Mouse (Mus musculus) cerebellum, adult 8-10 months (tissue): ENCODE measurements around the gene Lrrc27.

ENCODE experiments used
- DNase-seq: peaks from one replicate; pipeline ENCODE4 v3.0.0; 2022

The Lrrc27 gene

GRCm38 (mm10) chr7:139212754-139213745, at the start of gene Lrrc27, which contains the start of gene Stk32c:
TSS of gene Lrrc27 (plus strand) at chr7:139212988.
TSS of gene Stk32c (minus strand) at chr7:139213307.
- DNase-seq = peak; percentile 97

GRCm38 (mm10) chr7:139164410-139164809, 48.4 kb upstream of the Lrrc27 start:
- DNase-seq = no peak

GRCm38 (mm10) chr7:139169143-139169542, 43.6 kb upstream of the Lrrc27 start:
- DNase-seq = no peak

GRCm38 (mm10) chr7:139179299-139179698, 33.5 kb upstream of the Lrrc27 start:
- DNase-seq = no peak

DNA sequence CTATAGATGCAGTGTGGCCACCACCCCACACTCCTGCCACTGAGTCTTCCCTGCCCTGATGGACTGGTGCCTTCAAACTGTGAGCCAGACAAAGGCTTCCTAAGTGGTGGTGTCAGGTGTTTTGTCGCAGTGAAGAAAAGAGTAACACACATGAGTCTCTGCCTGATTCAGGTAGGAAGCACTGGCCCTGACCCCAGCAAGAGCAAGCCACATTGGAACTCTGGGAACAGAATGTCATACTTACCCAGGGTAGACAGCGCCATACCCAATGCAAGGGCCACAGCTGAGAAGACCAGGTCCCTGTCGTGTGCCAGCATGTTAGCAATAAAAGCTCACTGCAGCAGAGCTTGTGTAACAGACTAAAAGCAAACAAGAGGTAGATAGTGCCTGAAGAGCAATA, 32.7 kb upstream of the Lrrc27 start:
- no peak for DNase-seq

GRCm38 (mm10) chr7:139184396-139184795, 28.4 kb upstream of the Lrrc27 start:
- DNase-seq = no peak

GRCm38 (mm10) chr7:139184846-139185245, 27.9 kb upstream of the Lrrc27 start:
- no peak for DNase-seq

DNA sequence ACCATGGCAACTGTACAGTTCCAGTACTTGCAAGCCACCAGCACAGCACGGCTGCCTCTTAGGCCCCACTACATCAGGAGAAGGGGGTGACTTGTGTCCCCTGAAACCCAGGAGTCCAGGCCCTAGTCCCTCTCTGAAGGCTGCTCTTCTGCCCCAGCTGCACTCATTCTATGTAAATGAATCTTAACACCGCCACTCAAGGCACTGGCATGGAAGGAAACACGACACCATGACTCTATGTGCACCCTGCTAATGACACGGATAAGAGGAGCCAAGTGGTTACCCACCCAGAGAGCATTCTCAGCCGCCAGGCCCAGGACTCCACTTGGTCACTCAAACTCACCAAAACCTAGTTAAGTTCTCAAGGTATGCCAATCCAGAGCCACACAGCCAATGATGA, 26.8 kb upstream of the Lrrc27 start:
- no peak for DNase-seq

DNA sequence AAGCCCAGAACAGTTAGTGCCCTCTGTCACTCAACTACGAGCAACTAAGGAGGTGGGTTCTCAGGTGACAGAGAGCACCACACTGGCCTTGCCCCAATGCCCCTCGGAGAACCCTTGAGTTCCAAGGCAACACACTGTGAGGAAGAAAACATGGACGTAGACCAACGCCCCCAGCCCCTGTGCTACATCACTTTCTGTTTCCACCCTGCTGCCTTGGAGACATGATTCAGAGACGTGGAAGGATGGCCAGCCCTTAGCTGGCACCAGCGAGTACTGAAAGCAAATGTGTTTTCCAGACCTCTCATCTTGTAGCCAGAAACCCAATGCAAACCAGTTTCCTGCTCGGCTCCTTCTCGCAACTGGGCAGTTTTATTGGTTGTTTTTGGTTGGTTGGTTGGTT, 26.4 kb upstream of the Lrrc27 start:
- no peak for DNase-seq

DNA sequence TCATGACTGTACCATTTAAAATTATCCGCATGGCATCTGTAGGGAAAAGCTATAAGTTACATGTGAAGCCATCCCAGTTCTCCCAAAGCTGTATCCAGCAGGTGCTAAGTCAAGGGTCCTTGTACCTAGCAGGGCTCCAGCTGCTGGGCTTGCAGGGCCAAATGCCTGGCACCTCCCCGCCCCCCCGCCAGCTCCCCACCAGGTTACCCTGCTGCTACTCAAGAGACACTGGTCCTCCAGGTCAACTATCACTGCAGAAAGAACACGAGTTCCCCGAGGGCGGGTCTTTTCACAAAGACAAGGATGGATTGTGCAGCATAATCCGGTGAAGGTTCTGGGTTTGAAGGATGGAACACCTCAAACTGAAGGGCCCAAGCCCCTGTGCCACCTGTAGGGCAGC, 25.5 kb upstream of the Lrrc27 start:
- no peak for DNase-seq

GRCm38 (mm10) chr7:139187771-139188633, 24.8 kb upstream of the Lrrc27 start:
- peak; percentile 66 for DNase-seq

DNA sequence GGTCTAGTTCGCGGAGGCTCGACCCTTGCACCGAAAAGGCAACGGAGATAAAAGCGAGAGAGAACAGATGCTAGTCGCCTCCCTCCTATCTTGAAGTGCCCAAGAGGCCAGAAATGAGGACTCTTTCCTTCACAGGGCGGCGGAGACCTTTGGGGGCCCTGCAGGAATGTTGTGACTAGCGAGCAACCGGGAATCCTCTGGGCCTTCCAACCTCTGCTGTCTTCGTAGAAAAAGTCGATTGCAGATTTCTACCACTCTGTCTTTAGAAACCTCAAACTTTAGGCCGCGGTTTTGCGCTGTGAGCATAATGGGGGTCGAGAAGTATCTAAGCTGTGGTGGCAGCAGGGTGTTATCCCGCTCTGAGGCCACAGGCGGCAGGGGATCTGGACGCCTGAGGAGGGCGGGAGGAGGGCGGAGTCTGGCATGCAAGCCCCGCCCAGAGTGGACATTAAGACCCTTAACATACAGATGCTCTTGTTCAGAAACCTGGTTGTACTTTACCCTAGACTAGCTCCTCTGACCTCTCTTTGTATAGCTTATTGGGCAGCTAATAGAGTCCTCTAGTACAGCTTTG, 24.1 kb upstream of the Lrrc27 start:
- no peak for DNase-seq

DNA sequence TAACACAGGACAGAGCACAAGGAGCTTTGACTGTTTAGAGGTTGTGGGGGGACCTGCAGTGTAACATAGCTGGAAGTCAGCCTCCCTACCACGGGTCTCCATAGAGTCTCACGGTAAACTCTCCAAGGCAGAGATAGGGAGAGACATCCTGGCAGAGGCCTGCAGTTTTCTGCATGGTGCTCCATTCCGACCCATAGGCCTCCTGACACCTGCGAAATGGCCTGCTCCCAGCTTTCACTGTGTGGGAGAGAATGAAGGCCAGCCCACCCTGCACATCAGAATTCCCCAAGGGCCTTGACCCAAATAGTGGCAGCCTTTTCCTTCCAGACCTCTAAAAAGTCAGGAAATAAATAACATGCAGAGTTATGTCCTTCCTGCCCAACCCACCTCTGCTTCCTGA, 22.2 kb upstream of the Lrrc27 start:
- no peak for DNase-seq

GRCm38 (mm10) chr7:139191619-139192018, 21.2 kb upstream of the Lrrc27 start:
- DNase-seq = no peak

DNA sequence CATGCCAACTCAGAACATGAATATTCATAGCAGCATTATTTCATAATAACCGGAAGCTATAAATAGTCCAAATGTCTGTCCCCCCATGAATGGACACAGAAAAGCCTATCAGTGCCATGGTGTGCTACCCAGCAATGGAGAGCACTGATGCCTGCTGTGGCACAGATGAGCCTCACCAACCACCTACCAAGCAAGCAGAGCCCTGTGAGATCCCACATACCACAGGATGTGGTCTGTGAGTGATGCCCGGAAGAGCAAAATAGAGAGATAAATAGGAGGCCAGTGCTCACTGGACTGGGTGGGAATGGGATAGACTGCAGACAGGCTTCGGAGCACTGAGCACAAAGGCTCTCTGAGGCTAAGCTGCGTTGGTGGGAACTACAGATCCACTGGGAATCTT, 15.8 kb upstream of the Lrrc27 start:
- DNase-seq = no peak

GRCm38 (mm10) chr7:139200108-139200507, 12.7 kb upstream of the Lrrc27 start:
- DNase-seq = peak; percentile 69

- DNase-seq = no peak
Measured at GRCm38 (mm10) chr7:139201209-139201608, 11.6 kb upstream of the Lrrc27 start.

- peak; percentile 49 for DNase-seq
Measured at GRCm38 (mm10) chr7:139208023-139208772, 4.6 kb upstream of the Lrrc27 start.

DNA sequence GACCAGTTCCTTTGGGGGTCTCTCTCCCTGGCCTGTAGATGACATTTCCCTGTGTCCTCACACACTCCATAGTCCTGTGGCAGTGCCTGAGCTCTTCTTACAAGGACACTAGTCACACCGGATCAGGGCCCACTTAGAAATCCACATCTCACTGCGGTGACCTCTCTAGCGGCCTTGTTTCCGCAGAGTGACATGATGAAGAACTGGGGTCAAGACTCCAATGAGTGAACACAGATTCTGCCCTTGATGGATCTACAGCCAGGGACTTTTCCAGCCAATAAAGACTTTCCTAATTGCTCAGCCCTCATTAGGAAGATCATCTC, 4.1 kb upstream of the Lrrc27 start:
- no peak for DNase-seq

GRCm38 (mm10) chr7:139211761-139212160, 1.0 kb upstream of the Lrrc27 start:
- no peak for DNase-seq

DNA sequence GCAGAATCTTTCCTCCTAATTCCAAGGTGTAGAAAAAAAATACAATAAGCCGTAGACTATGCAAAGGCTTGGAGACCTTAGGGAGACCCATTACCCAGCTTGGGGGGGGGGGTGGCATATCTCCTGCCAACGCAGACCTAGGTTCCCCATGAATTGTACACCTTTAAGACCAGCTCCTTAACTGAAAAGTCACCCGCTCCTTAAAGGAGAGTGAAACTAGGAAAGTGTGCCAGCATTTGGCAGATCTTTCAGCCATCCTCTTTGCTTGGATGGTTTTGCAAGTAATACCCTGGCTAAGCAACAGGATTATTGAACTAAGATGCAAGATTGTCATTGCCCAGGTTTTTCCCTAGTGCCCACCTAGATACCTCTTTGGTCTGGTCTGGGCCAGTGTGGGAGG, 963 bp downstream of the Lrrc27 start:
- DNase-seq = no peak

DNA sequence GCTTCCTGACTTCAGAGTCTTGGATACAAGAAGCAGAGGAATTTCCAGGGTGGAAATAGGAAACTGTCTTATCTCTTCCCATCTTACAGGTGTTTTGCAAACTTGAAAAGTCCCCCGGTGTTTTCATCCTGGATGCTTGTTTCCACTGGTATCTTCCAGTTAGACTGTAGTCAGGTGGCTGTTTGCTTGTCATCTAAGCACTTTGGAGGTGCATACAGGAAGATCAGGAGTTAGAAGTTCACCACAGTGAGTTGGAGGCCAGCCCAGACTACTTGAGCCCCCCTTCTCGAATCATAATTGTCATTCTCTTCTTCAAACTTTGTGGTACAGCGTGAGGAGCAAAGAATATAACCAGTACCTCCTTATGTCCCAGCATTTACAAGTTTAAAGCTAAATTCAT, 1.4 kb downstream of the Lrrc27 start:
- no peak for DNase-seq
